Mouse (Mus musculus) heart, embryonic 12.5 days (tissue): Measurements from ENCODE around the gene Zfp410. TPM values are rescaled to one million over a fixed set of nuclear protein-coding genes. Genes with fewer than 3 reads are reported as not detected.
A peak's percentile ranks its signal among the peaks of the same experiment; 100 is the strongest.

Source experiments
- ATAC-seq: fragments of 200-750 bp; cut with Nextera tagmentation; 2 replicates; pipeline ENCODE4 v1.8.0; 2017; ENCODE audit warnings: moderate TSS enrichment, moderate library complexity; ENCODE audit not compliant: insufficient number of reproducible peaks, low FRiP score
- H3K27ac ChIP-seq: fragments of 300-500 bp; sonication (generic); 2 replicates; pipeline ENCODE4 v1.5.1; 2016; ENCODE audit warnings: mild to moderate bottlenecking, moderate library complexity; ENCODE audit not compliant: poor library complexity, severe bottlenecking
- H3K27me3 ChIP-seq: fragments of 300-500 bp; sonication (generic); replicated peaks from 2 replicates; pipeline ENCODE4 v1.6.1; 2016; ENCODE audit warnings: mild to moderate bottlenecking, moderate library complexity
- H3K36me3 ChIP-seq: fragments of 300-500 bp; sonication (generic); 2 replicates; pipeline ENCODE4 v1.6.1; 2016; ENCODE audit warnings: mild to moderate bottlenecking, moderate library complexity
- H3K4me1 ChIP-seq: fragments of 300-500 bp; sonication (generic); replicated peaks from 2 replicates; pipeline ENCODE4 v1.6.1; 2016; ENCODE audit warnings: mild to moderate bottlenecking
- H3K4me2 ChIP-seq: fragments of 300-500 bp; sonication (generic); 2 replicates; pipeline ENCODE4 v1.6.1; 2016; ENCODE audit warnings: mild to moderate bottlenecking, moderate library complexity
- H3K4me3 ChIP-seq: fragments of 300-500 bp; sonication (generic); 2 replicates; pipeline ENCODE4 v1.5.1; 2016; ENCODE audit warnings: mild to moderate bottlenecking
- H3K9ac ChIP-seq: fragments of 300-500 bp; sonication (generic); 2 replicates; pipeline ENCODE4 v1.6.1; 2016; ENCODE audit warnings: mild to moderate bottlenecking, moderate library complexity
- H3K9me3 ChIP-seq: fragments of 300-500 bp; sonication (generic); replicated peaks from 2 replicates; pipeline ENCODE4 v1.6.1; 2016; ENCODE audit warnings: mild to moderate bottlenecking, moderate library complexity
- WGBS: fragments of 180-500 bp; shearing (Covaris S2); methylation state at CpG from one replicate; pipeline ENCODE4 v1.1.7; 2016; 5-methylcytosine and 5-hydroxymethylcytosine counted together
- polyA plus RNA-seq: library from polyadenylated mRNA; unstranded; fragments of >200 nt; fragmentation: Nextera tagmentation; extraction: Ambion mirVana; gene quantifications from 2 replicates; pipeline ENCODE4 v1.2.1, GENCODE M21; 2016

The Zfp410 gene
- 53.1 and 59.9 TPM in 2 replicates for polyA plus RNA-seq

DNA sequence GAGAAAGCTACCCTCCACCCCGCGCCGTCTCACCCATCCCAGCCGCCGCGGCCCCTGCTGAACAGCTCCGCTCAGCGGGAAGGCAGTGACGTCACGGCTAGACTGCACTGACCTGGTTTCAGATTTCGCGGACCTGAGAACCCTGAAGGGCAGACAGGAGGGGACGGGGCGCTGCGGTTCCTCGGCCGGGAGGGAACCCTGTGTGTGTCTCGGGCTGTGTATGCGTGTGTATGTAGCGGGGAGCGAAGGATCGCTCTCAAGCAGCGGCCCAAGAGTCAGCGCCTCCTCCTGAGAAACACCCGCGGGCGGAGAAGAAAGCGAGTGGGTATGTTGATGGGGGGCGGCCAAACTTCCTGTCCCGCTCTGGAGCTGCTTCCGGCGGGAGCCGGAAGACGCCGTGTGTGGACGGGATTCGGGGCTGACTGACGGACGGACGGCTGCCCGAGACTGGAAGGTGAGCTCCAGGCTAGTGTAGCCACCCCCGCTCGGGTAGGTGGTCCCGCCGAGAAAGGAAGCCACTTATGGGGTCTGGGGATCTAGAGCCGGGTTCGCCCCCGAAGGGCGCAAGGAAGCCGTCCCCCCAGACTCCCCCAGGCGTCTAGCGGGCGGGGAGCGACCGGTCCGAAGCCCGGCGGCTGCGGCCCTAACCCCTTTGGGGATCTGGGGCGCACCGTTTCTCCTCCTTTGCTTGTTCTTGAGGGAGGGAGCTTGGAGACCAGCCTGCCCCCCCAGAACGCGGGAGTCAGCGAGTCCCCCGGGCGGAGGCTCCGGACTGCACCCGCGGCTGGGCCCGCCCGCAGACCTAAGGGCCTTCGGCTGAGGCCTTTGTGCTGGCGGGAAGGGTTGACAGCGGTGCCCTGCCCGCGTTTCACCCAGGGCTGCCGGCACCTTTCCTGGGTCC, at the start of gene Zfp410:
Gene Zfp410, plus strand, starts transcription at position 132 of the 901 bp plus-strand sequence.
- H3K4me3 ChIP-seq, result peak within 1 kb of the TSS; percentile 83
- under 1% methylated on average over 76 of the region's 77 CpGs for WGBS
- H3K27ac ChIP-seq, result peak within 1 kb of the TSS; percentile 92
- peak within 1 kb of the TSS; percentile 90 for H3K9ac ChIP-seq
- peak within 1 kb of the TSS; percentile 85 for H3K4me2 ChIP-seq
- H3K36me3 ChIP-seq, result peaks cover 14% of the 10 kb centered on the region; the same call in 1 of the 2 replicates
- peaks cover 18% of the 10 kb centered on the region for H3K4me1 ChIP-seq
- H3K9me3 ChIP-seq, result no peaks in the 10 kb centered on the region; the same call in 1 of the 2 replicates
- ATAC-seq, result peak; percentile 97
- H3K27me3 ChIP-seq, result no peaks in the 10 kb centered on the region

DNA sequence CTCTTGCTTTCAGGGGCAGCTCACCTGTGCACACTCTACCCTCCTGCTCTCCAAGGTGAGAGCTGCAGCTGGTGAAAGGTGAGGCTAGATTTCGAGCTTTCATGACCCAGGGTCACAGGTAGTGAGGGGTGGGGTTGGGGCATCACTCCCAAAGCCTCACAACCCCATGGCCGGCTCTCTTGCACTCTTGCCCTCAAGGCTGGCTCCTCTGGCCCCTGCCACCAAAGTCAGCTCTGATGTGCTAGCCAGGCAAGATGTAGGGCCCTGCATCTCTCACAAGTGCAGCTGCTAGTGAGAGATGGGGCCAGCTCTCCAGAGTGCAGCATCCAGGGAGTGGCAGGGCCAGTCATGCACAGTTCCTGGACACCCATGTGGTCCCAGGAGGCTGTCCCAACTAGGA, 49.4 kb upstream of the Zfp410 start:
- H3K4me1 ChIP-seq, result no peaks in the 10 kb centered on the region
- no peak overlapping the region for H3K9ac ChIP-seq
- H3K36me3 ChIP-seq, result no peaks in the 10 kb centered on the region
- no peak overlapping the region for H3K4me2 ChIP-seq
- H3K27ac ChIP-seq, result no peak overlapping the region
- H3K27me3 ChIP-seq, result no peaks in the 10 kb centered on the region
- H3K4me3 ChIP-seq, result no peak overlapping the region
- ATAC-seq, result no peak
- no peaks in the 10 kb centered on the region for H3K9me3 ChIP-seq
- WGBS, result 65% methylated on average over 2 of the region's 2 CpGs

DNA sequence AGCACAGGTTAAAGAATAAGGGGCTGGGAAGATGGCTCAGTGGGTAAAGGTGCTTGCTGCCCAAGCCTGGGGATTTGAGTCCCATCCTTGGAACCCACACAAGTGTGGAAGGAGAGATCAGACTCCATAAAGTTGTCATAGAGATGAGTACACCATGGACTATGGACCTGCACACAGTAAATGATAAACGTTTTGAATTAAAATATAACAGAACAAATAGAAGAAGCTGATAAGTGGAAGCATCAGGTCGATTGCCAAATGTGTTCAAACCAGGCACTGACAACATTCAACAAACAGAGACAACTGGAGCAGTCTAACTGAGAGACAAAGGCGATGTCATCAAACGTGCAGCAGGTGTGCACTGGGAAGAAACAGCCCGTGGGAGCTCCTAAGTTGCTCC, 43.3 kb upstream of the Zfp410 start:
- H3K4me2 ChIP-seq, result no peak overlapping the region
- no peak overlapping the region for H3K4me3 ChIP-seq
- no peaks in the 10 kb centered on the region for H3K4me1 ChIP-seq
- H3K9me3 ChIP-seq, result 0 out of 2 replicates have a peak, but pooled peaks cover 8% of the 10 kb centered on the region
- 70% methylated on average over 5 of the region's 5 CpGs for WGBS
- H3K36me3 ChIP-seq, result no peaks in the 10 kb centered on the region
- ATAC-seq, result no peak
- no peak overlapping the region for H3K27ac ChIP-seq
- no peaks in the 10 kb centered on the region for H3K27me3 ChIP-seq
- H3K9ac ChIP-seq, result no peak overlapping the region

DNA sequence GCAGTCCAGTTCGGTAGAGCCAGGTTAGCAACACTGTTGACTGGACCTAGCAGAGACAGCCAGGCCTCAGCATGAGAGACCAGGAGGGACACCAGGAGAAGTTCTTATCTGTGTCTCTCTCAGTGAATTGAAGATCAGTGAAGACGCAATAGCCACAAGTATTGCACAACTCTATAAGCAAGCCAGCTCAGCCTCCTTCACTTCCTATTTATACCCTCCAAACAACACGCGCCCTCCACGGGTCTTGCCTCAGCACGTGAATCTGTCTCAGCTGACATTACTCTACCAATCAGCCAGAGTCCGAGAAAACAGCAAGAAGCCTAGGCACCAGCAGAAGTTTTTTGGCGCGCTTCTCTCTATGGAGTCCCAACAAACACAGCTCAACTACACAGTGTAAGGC, 41.4 kb upstream of the Zfp410 start:
- H3K4me2 ChIP-seq, result no peak overlapping the region
- H3K27ac ChIP-seq, result no peak overlapping the region
- WGBS, result 84% methylated on average over 9 of the region's 9 CpGs
- no peak for ATAC-seq
- no peaks in the 10 kb centered on the region for H3K4me1 ChIP-seq
- no peak overlapping the region for H3K4me3 ChIP-seq
- 0 out of 2 replicates have a peak, but pooled peaks cover 8% of the 10 kb centered on the region for H3K9me3 ChIP-seq
- no peaks in the 10 kb centered on the region for H3K27me3 ChIP-seq
- no peak overlapping the region for H3K9ac ChIP-seq
- H3K36me3 ChIP-seq, result no peaks in the 10 kb centered on the region

DNA sequence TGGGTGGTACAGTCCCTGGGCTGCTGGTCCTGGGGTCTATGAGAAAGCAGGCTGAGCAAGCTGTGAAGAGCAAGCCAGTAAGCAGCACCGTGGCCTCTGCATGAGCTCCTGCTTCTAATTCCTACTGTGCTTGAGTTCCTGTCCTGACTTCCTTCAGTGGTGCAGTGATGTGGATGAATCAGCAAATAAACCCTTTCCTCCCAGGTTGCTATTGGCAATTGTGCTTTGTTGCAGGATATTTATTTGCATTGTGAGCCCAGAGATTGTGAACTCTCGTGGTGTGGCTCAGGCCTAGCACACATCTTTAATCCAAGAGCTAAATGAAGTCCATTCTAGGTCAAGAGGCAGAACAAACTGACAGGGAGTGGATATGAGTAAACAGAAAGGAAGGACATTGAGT, 40.4 kb upstream of the Zfp410 start:
- Histone ChIP-seq H3K36me3 (no peaks in the 10 kb centered on the region), H3K4me3 (no peak overlapping the region), H3K27ac (no peak overlapping the region), H3K4me2 (no peak overlapping the region), H3K9ac (no peak overlapping the region), H3K27me3 (no peaks in the 10 kb centered on the region), H3K4me1 (no peaks in the 10 kb centered on the region), H3K9me3 (0 out of 2 replicates have a peak, but pooled peaks cover 8% of the 10 kb centered on the region)
- 75% methylated on average over 2 of the region's 2 CpGs for WGBS
- no peak for ATAC-seq

DNA sequence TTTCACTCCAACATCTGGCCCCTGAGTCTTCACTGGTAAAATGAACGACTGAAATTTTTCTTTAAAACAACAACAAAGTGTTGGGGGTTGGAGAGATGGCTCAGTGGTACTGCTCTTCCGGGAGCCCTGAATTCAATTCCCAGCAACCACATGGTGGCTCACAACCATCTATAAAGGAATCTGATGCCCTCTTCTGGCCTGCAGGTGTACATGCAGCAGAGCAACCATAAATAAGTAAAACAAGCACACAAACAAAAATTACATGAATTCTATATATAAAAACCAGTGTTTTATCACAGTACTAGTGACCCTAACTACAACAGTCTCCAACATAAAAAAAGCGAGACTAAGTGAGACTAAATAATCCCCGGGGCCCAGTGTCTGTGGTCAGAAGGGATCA, 39.9 kb upstream of the Zfp410 start:
- Histone ChIP-seq H3K9me3 (0 out of 2 replicates have a peak, but pooled peaks cover 8% of the 10 kb centered on the region), H3K27ac (no peak overlapping the region), H3K4me1 (no peaks in the 10 kb centered on the region), H3K27me3 (no peaks in the 10 kb centered on the region), H3K9ac (no peak overlapping the region), H3K36me3 (no peaks in the 10 kb centered on the region), H3K4me2 (no peak overlapping the region), H3K4me3 (no peak overlapping the region)
- 81% methylated on average over 4 of the region's 4 CpGs for WGBS
- ATAC-seq, result no peak

DNA sequence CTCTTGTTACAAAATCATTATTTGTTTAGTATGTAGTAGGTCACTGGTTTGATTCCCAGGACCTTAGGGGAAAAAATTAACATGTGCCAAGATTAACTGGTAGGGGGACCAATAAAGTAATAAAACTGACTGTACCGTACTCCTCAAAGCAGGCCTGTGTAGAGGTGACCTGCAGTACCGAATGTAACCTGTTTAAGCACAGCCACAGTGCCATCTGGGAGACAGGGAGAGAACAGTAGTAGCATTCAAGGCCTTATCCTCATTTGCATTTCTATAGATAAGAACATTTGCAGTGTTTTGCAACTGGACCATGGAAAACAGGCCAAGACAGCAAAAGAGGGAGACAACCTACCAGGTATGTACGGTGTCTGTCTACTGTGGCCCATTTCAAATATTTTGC, 38.8 kb upstream of the Zfp410 start:
- Histone ChIP-seq H3K4me2 (no peak overlapping the region), H3K9ac (no peak overlapping the region), H3K36me3 (no peaks in the 10 kb centered on the region), H3K27me3 (no peaks in the 10 kb centered on the region), H3K4me3 (no peak overlapping the region), H3K27ac (no peak overlapping the region), H3K9me3 (0 out of 2 replicates have a peak, but pooled peaks cover 8% of the 10 kb centered on the region), H3K4me1 (no peaks in the 10 kb centered on the region)
- 76% methylated on average over 3 of the region's 3 CpGs for WGBS
- no peak for ATAC-seq

DNA sequence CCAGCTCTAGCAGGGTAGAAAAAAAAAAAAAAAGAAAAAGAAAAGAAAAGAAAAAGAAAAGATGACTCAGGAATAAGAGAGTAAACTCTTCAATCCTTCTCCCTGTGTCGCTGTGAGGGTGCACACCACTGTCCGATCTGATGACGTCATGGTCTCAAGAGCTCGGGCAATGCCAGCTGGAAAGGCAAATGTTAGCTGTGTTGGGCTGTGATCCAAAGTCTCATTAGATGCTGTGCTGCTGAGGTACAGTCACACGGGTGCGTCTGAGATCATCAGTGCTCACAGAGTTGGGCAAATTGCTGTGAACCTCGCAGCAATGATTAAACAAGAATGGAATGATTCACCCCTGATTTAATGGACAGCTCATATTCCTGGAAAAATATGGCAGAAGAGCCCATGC, 37.8 kb upstream of the Zfp410 start:
- WGBS, result 72% methylated on average over 7 of the region's 7 CpGs
- H3K27me3 ChIP-seq, result no peaks in the 10 kb centered on the region
- no peak overlapping the region for H3K4me3 ChIP-seq
- H3K9me3 ChIP-seq, result 0 out of 2 replicates have a peak, but pooled peaks cover 8% of the 10 kb centered on the region
- H3K36me3 ChIP-seq, result no peaks in the 10 kb centered on the region
- no peak for ATAC-seq
- H3K4me1 ChIP-seq, result no peaks in the 10 kb centered on the region
- no peak overlapping the region for H3K27ac ChIP-seq
- no peak overlapping the region for H3K4me2 ChIP-seq
- no peak overlapping the region for H3K9ac ChIP-seq

DNA sequence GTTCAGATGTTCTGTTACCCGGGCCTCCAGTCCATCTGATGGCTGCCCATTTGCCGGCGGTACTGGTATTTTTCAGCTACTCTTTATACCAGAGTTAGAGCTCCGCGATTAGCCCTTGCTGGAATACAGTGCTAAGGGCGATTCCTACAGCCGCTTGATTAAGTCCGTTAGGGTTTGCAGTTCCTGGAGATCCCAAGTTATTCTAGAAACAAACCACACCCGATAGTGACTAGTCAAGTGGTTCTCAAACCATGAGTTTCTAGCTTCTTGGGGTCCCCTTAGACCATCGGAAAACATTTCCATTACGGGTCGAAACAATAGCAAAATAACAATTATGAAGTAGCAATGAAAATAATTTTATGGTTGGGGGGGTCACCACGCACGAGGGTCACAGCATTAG, 32.3 kb upstream of the Zfp410 start:
- H3K4me2 ChIP-seq, result peak overlapping the region; percentile 71
- no peak for ATAC-seq
- peak overlapping the region; percentile 74 for H3K9ac ChIP-seq
- peaks cover 13% of the 10 kb centered on the region; the same call in 1 of the 2 replicates for H3K4me1 ChIP-seq
- H3K27me3 ChIP-seq, result no peaks in the 10 kb centered on the region
- H3K27ac ChIP-seq, result no peak overlapping the region
- 71% methylated on average over 14 of the region's 14 CpGs for WGBS
- H3K9me3 ChIP-seq, result no peaks in the 10 kb centered on the region
- peaks cover 4% of the 10 kb centered on the region; the same call in 1 of the 2 replicates for H3K36me3 ChIP-seq
- peak overlapping the region; percentile 59 for H3K4me3 ChIP-seq

DNA sequence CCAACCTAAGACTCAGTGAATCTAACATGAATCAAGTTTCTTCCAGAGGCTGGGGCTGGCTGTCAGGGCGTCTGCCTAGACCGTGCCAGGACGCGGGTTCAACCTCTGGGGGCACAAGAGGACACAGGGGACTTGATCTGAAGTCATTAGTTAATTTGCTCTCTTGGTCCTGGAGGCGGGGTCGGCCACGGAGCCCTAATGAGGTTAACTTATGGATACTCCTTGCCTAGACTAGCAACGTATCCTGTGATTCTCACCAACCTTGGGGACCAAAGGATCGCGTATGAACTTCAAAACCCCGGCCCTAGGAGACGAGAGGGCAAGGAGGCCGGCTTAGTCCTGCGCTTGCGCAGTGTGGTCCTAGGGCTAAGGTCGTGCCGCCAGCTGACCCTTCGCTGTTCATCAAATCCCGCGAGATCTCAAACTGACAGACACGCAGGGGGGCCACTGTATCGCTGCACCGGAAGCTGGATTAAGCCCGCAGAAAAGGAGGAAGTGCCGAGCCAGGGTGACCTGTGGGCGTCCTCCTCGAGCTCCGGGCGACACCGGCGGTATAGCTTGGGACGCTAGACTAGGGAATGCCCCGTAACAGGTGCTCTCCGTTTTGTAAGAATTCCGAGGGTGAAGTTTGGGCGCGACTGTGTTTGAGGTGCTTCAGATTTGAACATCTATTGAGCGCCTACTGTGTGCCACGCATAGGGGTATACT, 31.6 kb upstream of the Zfp410 start, which contains the start of gene Ptgr2:
Gene Ptgr2, plus strand, starts transcription at position 348 of the 708 bp plus-strand sequence.
- Histone ChIP-seq H3K36me3 (peaks cover 7% of the 10 kb centered on the region; the same call in 1 of the 2 replicates), H3K4me1 (peaks cover 13% of the 10 kb centered on the region; the same call in 1 of the 2 replicates), H3K27ac (peak within 1 kb of the TSS; percentile 71), H3K9ac (peak within 1 kb of the TSS; percentile 74), H3K9me3 (no peaks in the 10 kb centered on the region), H3K27me3 (no peaks in the 10 kb centered on the region), H3K4me2 (peak within 1 kb of the TSS; percentile 71), H3K4me3 (peak within 1 kb of the TSS; percentile 59)
- WGBS, result under 1% methylated on average over 39 of the region's 39 CpGs
- ATAC-seq, result peak; percentile 98

DNA sequence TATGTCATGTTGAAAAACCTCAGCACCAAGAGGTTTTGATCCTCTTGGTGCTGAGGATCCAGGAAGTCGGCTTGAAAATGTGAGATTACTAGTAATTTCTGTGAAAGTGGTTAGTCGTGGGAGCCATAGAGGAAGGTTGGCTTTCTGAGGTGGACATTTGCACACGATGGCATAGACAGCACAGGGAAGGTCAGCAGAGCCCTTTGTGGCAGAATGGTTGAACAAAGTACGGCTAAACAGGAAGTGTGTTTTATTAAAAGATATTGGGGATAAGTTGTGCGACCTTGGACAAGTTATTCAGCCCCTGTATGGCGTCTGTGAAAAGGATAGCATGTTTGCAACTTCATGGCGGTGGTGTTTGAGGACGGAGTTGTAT, 31.1 kb upstream of the Zfp410 start:
- H3K4me2 ChIP-seq, result peak overlapping the region; percentile 71
- H3K9ac ChIP-seq, result peak overlapping the region; percentile 59
- H3K4me1 ChIP-seq, result peaks cover 13% of the 10 kb centered on the region; the same call in 1 of the 2 replicates
- H3K36me3 ChIP-seq, result peaks cover 8% of the 10 kb centered on the region; the same call in 1 of the 2 replicates
- H3K27me3 ChIP-seq, result no peaks in the 10 kb centered on the region
- no peak for ATAC-seq
- no peaks in the 10 kb centered on the region for H3K9me3 ChIP-seq
- H3K4me3 ChIP-seq, result peak overlapping the region; percentile 59
- peak overlapping the region; percentile 71 for H3K27ac ChIP-seq
- 25% methylated on average over 8 of the region's 8 CpGs for WGBS
